Mouse (Mus musculus): Measurements from ENCODE around the gene Trpv4.

Trpv4 gene

GRCm38 (mm10) chr5:114590043-114590913 is 67.9 kb downstream of the Trpv4 start:
- DNase-seq (ENCODE audit: low read depth, low spot score): no peak

- no peak for DNase-seq (ENCODE audit: low read depth, low spot score)
Measured at GRCm38 (mm10) chr5:114589454-114589853, 68.8 kb downstream of the Trpv4 start.

- DNase-seq (ENCODE audit: low read depth, low spot score): no peak
Measured at GRCm38 (mm10) chr5:114589026-114589425, 69.2 kb downstream of the Trpv4 start.

GRCm38 (mm10) chr5:114588416-114588815 is 69.8 kb downstream of the Trpv4 start:
- DNase-seq (ENCODE audit: low read depth, low spot score): no peak

- DNase-seq (ENCODE audit: low read depth, low spot score): peak; percentile 59
Measured at GRCm38 (mm10) chr5:114587908-114588307, 70.3 kb downstream of the Trpv4 start.

GRCm38 (mm10) chr5:114585682-114586081 is 72.5 kb downstream of the Trpv4 start:
- DNase-seq (ENCODE audit: low read depth, low spot score): no peak

GRCm38 (mm10) chr5:114584293-114585104 is 73.7 kb downstream of the Trpv4 start:
- no peak for DNase-seq (ENCODE audit: low read depth, low spot score)

GRCm38 (mm10) chr5:114583490-114584175 is 74.6 kb downstream of the Trpv4 start:
- no peak for DNase-seq (ENCODE audit: low read depth, low spot score)

GRCm38 (mm10) chr5:114583046-114583445 is 75.2 kb downstream of the Trpv4 start:
- no peak for DNase-seq (ENCODE audit: low read depth, low spot score)

- DNase-seq (ENCODE audit: low read depth, low spot score): no peak
Measured at GRCm38 (mm10) chr5:114581486-114581885, 76.7 kb downstream of the Trpv4 start.

- no peak for DNase-seq (ENCODE audit: low read depth, low spot score)
Measured at GRCm38 (mm10) chr5:114579714-114580357, 78.4 kb downstream of the Trpv4 start.

GRCm38 (mm10) chr5:114578361-114578760 is 79.9 kb downstream of the Trpv4 start:
- no peak for DNase-seq (ENCODE audit: low read depth, low spot score)

GRCm38 (mm10) chr5:114575986-114576605 is 82.1 kb downstream of the Trpv4 start:
- DNase-seq (ENCODE audit: low read depth, low spot score): no peak

GRCm38 (mm10) chr5:114575530-114575929 is 82.7 kb downstream of the Trpv4 start:
- no peak for DNase-seq (ENCODE audit: low read depth, low spot score)

- no peak for DNase-seq (ENCODE audit: low read depth, low spot score)
Measured at GRCm38 (mm10) chr5:114575010-114575409, 83.2 kb downstream of the Trpv4 start.

- no peak for DNase-seq (ENCODE audit: low read depth, low spot score)
Measured at GRCm38 (mm10) chr5:114573920-114574628, 84.1 kb downstream of the Trpv4 start.

GRCm38 (mm10) chr5:114572997-114573396 is 85.2 kb downstream of the Trpv4 start:
- no peak for DNase-seq (ENCODE audit: low read depth, low spot score)

Data from CD4-positive helper T cell, adult 2 months (primary cell).